8 mouse cellular contexts compared by ENCODE assay signal in genomic region chr3:148986894-148987590, GRCm38 (mm10). TPM values are rescaled to one million over a fixed set of nuclear protein-coding genes. Genes with fewer than 3 reads are reported as not detected.
DNase-seq lines count a peak whose midpoint lies in the region; ATAC-seq and TF ChIP-seq lines count a peak whose summit lies in the region.

No protein-coding gene starts in this region.

- TF ChIP-seq CTCF in intestine, postnatal 0 days (IDR thresholded peaks at IDR 0.05; ENCODE audit: low read depth), result no peak

- peaks cover 35% of the 10 kb centered on the region; the same call in 1 of the 2 replicates for H3K79me2 ChIP-seq in macrophage (ENCODE audit: inconsistent target)

- H3K4me2 ChIP-seq in embryonic facial prominence, embryonic 15.5 days (replicated peaks), result peak overlapping the region; percentile 58
- peak overlapping the region; percentile 94 for H3K4me2 ChIP-seq in intestine, postnatal 0 days (replicated peaks; ENCODE audit: low read depth)
- H3K4me2 ChIP-seq in stomach, embryonic 16.5 days (ENCODE audit: low read depth, low read length), result peak overlapping the region; percentile 73

- H3K4me3 ChIP-seq in heart, embryonic 10.5 days, result peak overlapping the region; percentile 92
- H3K4me3 ChIP-seq in embryonic facial prominence, embryonic 15.5 days (replicated peaks), result peak overlapping the region; percentile 80
- H3K4me3 ChIP-seq in intestine, postnatal 0 days (ENCODE audit: low read depth, low read length), result peak overlapping the region; percentile 70
- H3K4me3 ChIP-seq in macrophage (ENCODE audit: inconsistent target), result peak overlapping the region; percentile 65
- H3K4me3 ChIP-seq in stomach, embryonic 16.5 days (replicated peaks; ENCODE audit: low read length), result peak overlapping the region; percentile 80

- no peaks in the 10 kb centered on the region for H3K9me3 ChIP-seq in heart, embryonic 10.5 days
- H3K9me3 ChIP-seq in embryonic facial prominence, embryonic 15.5 days (replicated peaks), result no peaks in the 10 kb centered on the region
- H3K9me3 ChIP-seq in intestine, postnatal 0 days (ENCODE audit: control insufficient read depth), result no peaks in the 10 kb centered on the region
- H3K9me3 ChIP-seq in stomach, embryonic 16.5 days (replicated peaks; ENCODE audit: control insufficient read depth, low read length), result no peaks in the 10 kb centered on the region

- peak overlapping the region; percentile 98 for H3K9ac ChIP-seq in embryonic facial prominence, embryonic 15.5 days
- H3K9ac ChIP-seq in intestine, postnatal 0 days (ENCODE audit: low read depth, low read length), result peak overlapping the region; percentile 78
- H3K9ac ChIP-seq in stomach, embryonic 16.5 days (ENCODE audit: low read length), result peak overlapping the region; percentile 93

- H3K27ac ChIP-seq in heart, embryonic 10.5 days, result peak overlapping the region; percentile 98
- peak overlapping the region; percentile 100 for H3K27ac ChIP-seq in embryonic facial prominence, embryonic 15.5 days (replicated peaks)
- H3K27ac ChIP-seq in intestine, postnatal 0 days (ENCODE audit: low read depth, low read length), result peak overlapping the region; percentile 93
- peak overlapping the region; percentile 40 for H3K27ac ChIP-seq in macrophage
- H3K27ac ChIP-seq in stomach, embryonic 16.5 days (ENCODE audit: low read length), result peak overlapping the region; percentile 100

- H3K27me3 ChIP-seq in heart, embryonic 10.5 days (ENCODE audit: insufficient read depth, poor library complexity, severe bottlenecking), result no peaks in the 10 kb centered on the region
- no peaks in the 10 kb centered on the region for H3K27me3 ChIP-seq in embryonic facial prominence, embryonic 15.5 days
- H3K27me3 ChIP-seq in intestine, postnatal 0 days (replicated peaks; ENCODE audit: control insufficient read depth, insufficient read depth, low read length), result no peaks in the 10 kb centered on the region
- no peaks in the 10 kb centered on the region for H3K27me3 ChIP-seq in stomach, embryonic 16.5 days (ENCODE audit: control insufficient read depth, insufficient read depth, low read length)

- H3K4me1 ChIP-seq in heart, embryonic 10.5 days, result peaks cover 51% of the 10 kb centered on the region
- H3K4me1 ChIP-seq in embryonic facial prominence, embryonic 15.5 days, result peaks cover 24% of the 10 kb centered on the region
- no peaks in the 10 kb centered on the region for H3K4me1 ChIP-seq in intestine, postnatal 0 days (replicated peaks; ENCODE audit: control insufficient read depth, insufficient read depth, low read length)
- peaks cover 15% of the 10 kb centered on the region for H3K4me1 ChIP-seq in stomach, embryonic 16.5 days (ENCODE audit: control insufficient read depth, insufficient read depth, low read length)

- no peak for DNase-seq in heart, embryonic 10.5 days (ENCODE audit: low spot score)
- DNase-seq in heart, adult 8-10 months (ENCODE audit: low spot score), result no peak
- DNase-seq in Muller cell, postnatal 12 days (ENCODE audit: inconsistent ontology term), result peak; percentile 48
- DNase-seq in T-cell, adult 2 months (ENCODE audit: low spot score), result no peak

- ATAC-seq in embryonic facial prominence, embryonic 15.5 days (ENCODE audit: insufficient number of reproducible peaks, low FRiP score, low TSS enrichment, low read depth), result no peak
- no peak for ATAC-seq in intestine, postnatal 0 days
- ATAC-seq in stomach, embryonic 16.5 days (ENCODE audit: insufficient read depth, low FRiP score), result no peak

- under 1% methylated on average over 27 of the region's 27 CpGs for WGBS in heart, embryonic 10.5 days
- WGBS in embryonic facial prominence, embryonic 15.5 days, result under 1% methylated on average over 27 of the region's 27 CpGs
- under 1% methylated on average over 27 of the region's 27 CpGs for WGBS in intestine, postnatal 0 days
- WGBS in macrophage (ENCODE audit: missing documents), result 2% methylated on average over 25 of the region's 27 CpGs
- under 1% methylated on average over 27 of the region's 27 CpGs for WGBS in stomach, embryonic 16.5 days

- no peaks in the 10 kb centered on the region for H3K36me3 ChIP-seq in heart, embryonic 10.5 days
- H3K36me3 ChIP-seq in embryonic facial prominence, embryonic 15.5 days, result no peaks in the 10 kb centered on the region
- no peaks in the 10 kb centered on the region for H3K36me3 ChIP-seq in intestine, postnatal 0 days (ENCODE audit: control insufficient read depth, insufficient read depth)
- no peaks in the 10 kb centered on the region for H3K36me3 ChIP-seq in macrophage (ENCODE audit: inconsistent target)
- no peaks in the 10 kb centered on the region for H3K36me3 ChIP-seq in stomach, embryonic 16.5 days (ENCODE audit: control insufficient read depth, insufficient read depth, low read length)

RNA-seq across cellular contexts. Expression of gene Adgrl2, which starts 3.3 kb away (rescaled TPM):
- polyA plus RNA-seq in heart, embryonic 10.5 days (2016; fragmentation: Nextera tagmentation; extraction: Ambion mirVana), result 36.3 and 45.0 TPM in 2 replicates
- total RNA-seq in heart, adult 8-10 months (2022), result 10 to 100 TPM; 49.7 to 58.2 (median 51.3) TPM
- 83.6 and 86.7 TPM in 2 replicates for polyA plus RNA-seq in embryonic facial prominence, embryonic 15.5 days (2015; fragmentation: Nextera tagmentation; extraction: Ambion mirVana)
- 20.4 and 21.3 TPM in 2 replicates for polyA plus RNA-seq in intestine, postnatal 0 days (2015; fragmentation: Nextera tagmentation; extraction: Ambion mirVana)
- 100 to 1,000 TPM in 5 of 26 experiments, 10 to 100 TPM in 21; 13.5 to 457 (median 52.4) TPM for total RNA-seq in macrophage (2018; cell fraction: chromatin; rRNA removed)
- 100 to 1,000 TPM in 1 of 26 experiments, 10 to 100 TPM in 21, 1 to 10 TPM in 4; 6.8 to 101 (median 24.7) TPM for total RNA-seq in macrophage (2018; cell fraction: cytosol; rRNA removed)
- 100 to 1,000 TPM in 5 of 26 experiments, 10 to 100 TPM in 21; 14.4 to 325 (median 52.5) TPM for total RNA-seq in macrophage (2018; cell fraction: nucleus; rRNA removed)
- 16.8 to 28.0 TPM (median 26.0 TPM) in 3 replicates for polyA plus RNA-seq in macrophage (2018)
- polyA plus RNA-seq in stomach, embryonic 16.5 days (2015; fragmentation: Nextera tagmentation; extraction: Ambion mirVana), result 36.7 and 39.6 TPM in 2 replicates

Comparison
In these comparisons a context has a peak if more than half of its experiments do, and no peak if none do; other contexts are left out.
1. H3K27ac ChIP-seq: peak in every context shown above with its lines; median percentile 100 in embryonic facial prominence, embryonic 15.5 days; 100 in stomach, embryonic 16.5 days; 98 in heart, embryonic 10.5 days; 93 in intestine, postnatal 0 days; 40 in macrophage.